Mouse (Mus musculus) bone marrow macrophage, adult 2 months (primary cell): ENCODE results near the gene Relch. TPM values are rescaled to one million over a fixed set of nuclear protein-coding genes. Genes with fewer than 3 reads are reported as not detected.
A peak's percentile ranks its signal among the peaks of the same experiment; 100 is the strongest.

Experiments used
- H3K27ac ChIP-seq: 2 replicates; pipeline ENCODE4 v1.5.1; 2012; ENCODE audit warnings: low read depth, low read length; ENCODE audit not compliant: insufficient read depth
- H3K4me1 ChIP-seq: 2 replicates; pipeline ENCODE4 v1.6.1; 2012; ENCODE audit warnings: low read length; ENCODE audit not compliant: control insufficient read depth, insufficient read depth
- H3K4me3 ChIP-seq: 2 replicates; pipeline ENCODE4 v1.5.1; 2012; ENCODE audit warnings: mild to moderate bottlenecking, low read length, moderate library complexity; ENCODE audit not compliant: insufficient read depth
- CTCF ChIP-seq: IDR thresholded peaks from 2 replicates; pipeline ENCODE4 v1.5.1; 2012; ENCODE audit warnings: low read depth, mild to moderate bottlenecking, low read length, moderate library complexity
- POLR2A ChIP-seq: IDR thresholded peaks from 2 replicates; pipeline ENCODE4 v1.6.1; 2012; ENCODE audit warnings: mild to moderate bottlenecking, low read depth, low read length, borderline replicate concordance
- polyA plus RNA-seq: library from polyadenylated mRNA; stranded (reverse); fragments of >200 nt; gene quantifications from 2 replicates; pipeline ENCODE4 v1.2.4, GENCODE M21; 2012; ENCODE audit not compliant: missing spikeins, insufficient read depth, insufficient read length

The Relch gene
- 37.3 and 39.9 TPM in 2 replicates for polyA plus RNA-seq

- no peak for TF ChIP-seq POLR2A
- TF ChIP-seq CTCF = no peak
- peak within 1 kb of the TSS; percentile 78 for H3K27ac ChIP-seq
- peak within 1 kb of the TSS; percentile 91 for H3K4me3 ChIP-seq
These were observed at the start of gene Relch, which contains the start of gene Pign for GRCm38 (mm10) chr1:105663171-105663961. Relch (plus strand) TSS chr1:105663861. Pign (minus strand) TSS chr1:105663677.

GRCm38 (mm10) chr1:105630481-105630880 lies 33.2 kb upstream of the Relch start:
- no peak overlapping the region for H3K4me3 ChIP-seq
- no peak for TF ChIP-seq CTCF
- no peak for TF ChIP-seq POLR2A
- no peak overlapping the region for H3K27ac ChIP-seq
- H3K4me1 ChIP-seq = no peaks in the 10 kb centered on the region

More at GRCm38 (mm10) chr1:105663171-105663961, at the start of gene Relch, which contains the start of gene Pign:
- H3K4me1 ChIP-seq = peaks cover 14% of the 10 kb centered on the region

DNA sequence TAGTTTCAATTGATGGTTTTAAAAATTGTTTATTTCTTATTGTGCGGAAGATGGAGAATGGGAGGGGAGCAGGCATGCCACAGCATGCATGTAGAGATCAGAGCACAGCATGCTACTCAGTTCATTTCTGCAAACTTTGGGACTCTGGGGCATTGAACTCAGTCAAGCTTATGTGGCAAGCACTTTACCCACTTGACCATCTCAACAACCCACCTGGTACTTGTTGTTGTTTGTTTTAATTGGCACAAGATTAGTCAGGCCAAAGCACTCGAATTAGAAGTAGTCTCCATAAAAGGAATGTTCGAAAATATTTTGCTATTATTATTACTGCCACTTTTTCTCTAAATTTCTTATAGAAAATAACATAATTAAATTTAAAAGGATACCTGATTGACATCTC lies 19.6 kb upstream of the Relch start:
- H3K4me3 ChIP-seq = no peak overlapping the region
- H3K27ac ChIP-seq = no peak overlapping the region
- H3K4me1 ChIP-seq = no peaks in the 10 kb centered on the region
- TF ChIP-seq CTCF (no peak), POLR2A (no peak)

DNA sequence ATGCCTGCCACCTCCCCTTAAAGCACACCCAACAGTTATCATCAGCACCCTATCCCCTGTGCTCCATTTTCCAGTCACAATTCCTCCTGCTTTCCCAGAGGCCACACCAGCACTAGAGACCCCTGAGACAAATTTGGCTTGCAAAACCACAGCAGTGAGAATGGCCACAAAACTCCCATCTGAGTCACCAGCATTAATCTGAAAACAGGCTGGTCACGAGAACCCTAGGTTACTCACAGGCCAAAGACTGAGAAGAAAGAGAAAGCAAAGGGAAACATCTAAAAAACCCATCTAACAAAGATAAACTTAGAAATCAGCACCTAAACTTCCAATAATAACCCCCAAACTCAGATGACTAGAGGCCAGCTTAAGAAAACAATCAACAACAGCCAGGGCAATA lies 13.0 kb upstream of the Relch start:
- no peak overlapping the region for H3K27ac ChIP-seq
- H3K4me3 ChIP-seq = no peak overlapping the region
- TF ChIP-seq POLR2A = no peak
- TF ChIP-seq CTCF = no peak
- H3K4me1 ChIP-seq = peaks cover 2% of the 10 kb centered on the region; the same call in 1 of the 2 replicates

DNA sequence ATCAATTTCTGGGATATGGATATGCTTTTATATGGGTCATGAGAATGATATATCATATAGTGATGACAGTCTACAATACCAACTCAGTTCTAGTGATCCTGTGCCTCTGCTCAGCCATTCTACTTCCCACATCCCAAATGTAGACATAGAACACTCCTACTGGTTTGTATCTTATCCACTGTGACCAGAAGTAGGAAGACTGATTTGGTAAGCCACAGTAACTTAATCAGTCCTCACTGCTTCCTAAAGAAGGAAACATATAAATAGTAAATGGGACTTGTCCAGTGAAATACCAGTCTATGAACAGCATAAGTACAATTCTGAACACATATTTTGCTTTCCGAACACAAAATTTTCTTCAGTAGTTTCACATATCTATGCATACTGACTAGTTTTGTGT lies 9.7 kb upstream of the Relch start:
- peaks cover 2% of the 10 kb centered on the region; the same call in 1 of the 2 replicates for H3K4me1 ChIP-seq
- H3K4me3 ChIP-seq = no peak overlapping the region
- TF ChIP-seq POLR2A (no peak), CTCF (no peak)
- H3K27ac ChIP-seq = no peak overlapping the region

- TF ChIP-seq CTCF (no peak), POLR2A (no peak)
- Histone ChIP-seq H3K27ac (no peak overlapping the region), H3K4me3 (no peak overlapping the region), H3K4me1 (peaks cover 6% of the 10 kb centered on the region)
These were observed 3.6 kb upstream of the Relch start for GRCm38 (mm10) chr1:105660015-105660414.

- peaks cover 14% of the 10 kb centered on the region for H3K4me1 ChIP-seq
- TF ChIP-seq POLR2A (no peak), CTCF (no peak)
- H3K4me3 ChIP-seq = peak overlapping the region; percentile 91
- peak overlapping the region; percentile 78 for H3K27ac ChIP-seq
These were observed 866 bp upstream of the Relch start for GRCm38 (mm10) chr1:105662820-105663170.

DNA sequence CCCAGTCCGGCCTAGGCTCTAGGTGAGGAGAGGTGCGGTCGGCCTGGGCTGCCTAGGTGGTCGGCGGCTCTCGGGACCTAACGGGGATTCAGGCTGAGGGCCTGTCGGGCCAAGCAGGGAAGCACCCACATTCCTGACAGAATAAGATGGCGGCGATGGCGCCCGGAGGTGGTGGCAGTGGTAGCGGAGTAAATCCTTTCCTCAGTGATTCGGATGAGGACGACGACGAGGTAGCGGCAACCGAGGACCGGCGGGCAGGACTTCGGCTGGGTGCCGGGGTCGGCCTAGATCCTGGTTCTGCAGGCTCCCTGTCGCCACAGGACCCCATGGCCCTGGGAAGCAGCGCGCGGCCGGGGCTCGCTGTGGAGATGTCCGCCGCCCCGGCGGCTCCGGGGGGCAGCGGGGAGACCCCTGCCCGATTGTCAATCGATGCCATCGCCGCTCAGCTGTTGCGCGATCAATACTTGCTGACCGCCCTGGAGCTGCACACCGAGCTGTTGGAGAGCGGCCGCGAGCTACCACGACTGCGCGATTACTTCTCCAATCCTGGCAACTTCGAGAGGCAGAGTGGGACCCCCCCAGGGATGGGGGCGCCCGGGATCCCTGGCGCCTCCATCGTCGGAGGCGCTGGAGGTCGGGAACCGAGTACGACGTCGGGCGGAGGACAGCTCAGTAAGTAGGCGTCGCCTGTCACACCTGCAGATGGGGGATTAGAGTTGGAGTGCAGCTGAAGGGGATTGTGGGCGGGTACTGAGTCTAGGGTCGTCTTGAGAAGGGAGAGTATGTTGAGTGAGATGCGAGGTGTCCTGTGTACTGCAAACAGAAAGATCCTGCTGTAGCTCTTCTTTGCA lies 526 bp downstream of the Relch start:
- Histone ChIP-seq H3K27ac (peak overlapping the region; percentile 46), H3K4me3 (peak overlapping the region; percentile 89), H3K4me1 (peaks cover 16% of the 10 kb centered on the region)
- no peak for TF ChIP-seq CTCF
- no peak for TF ChIP-seq POLR2A

DNA sequence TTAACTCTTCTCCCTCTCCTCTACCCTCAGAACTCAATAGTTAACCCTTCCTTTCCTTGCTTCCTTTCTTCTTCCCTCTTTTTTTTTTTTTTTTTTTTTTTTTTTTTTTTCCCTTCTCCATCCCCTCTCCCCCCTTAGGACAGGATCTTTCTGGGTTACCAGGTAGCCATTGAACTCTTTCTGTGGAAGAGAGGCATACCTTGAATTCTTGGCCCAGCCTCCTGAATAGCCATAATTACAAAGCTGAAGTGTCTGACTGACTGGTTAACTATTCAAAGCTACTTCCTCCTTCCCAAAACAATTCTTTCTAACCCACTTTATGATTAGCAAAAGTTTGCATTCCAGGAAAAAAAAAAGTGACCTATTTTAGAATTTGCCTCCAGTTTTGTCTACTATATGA lies 6.0 kb downstream of the Relch start:
- Histone ChIP-seq H3K27ac (no peak overlapping the region), H3K4me1 (peaks cover 13% of the 10 kb centered on the region), H3K4me3 (no peak overlapping the region)
- TF ChIP-seq POLR2A (no peak), CTCF (no peak)

DNA sequence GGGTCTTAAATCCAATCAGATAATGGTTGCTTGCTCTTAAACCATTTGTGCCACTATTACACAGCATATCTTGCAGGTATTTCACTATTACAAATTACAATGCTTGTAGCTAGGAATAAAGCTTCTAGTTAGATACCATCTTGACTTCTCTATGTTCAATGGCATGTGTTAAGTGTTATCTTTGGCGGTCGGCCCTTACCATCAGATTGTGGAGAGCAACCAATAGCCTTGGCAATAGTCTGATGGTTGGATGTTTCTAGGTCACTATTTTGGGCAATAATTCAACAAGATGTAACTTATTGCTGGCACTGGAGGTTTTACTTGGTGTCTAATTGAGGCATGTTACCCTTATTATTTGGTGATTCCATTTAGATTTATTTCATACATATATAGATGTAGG lies 11.1 kb downstream of the Relch start:
- Histone ChIP-seq H3K27ac (no peak overlapping the region), H3K4me3 (no peak overlapping the region), H3K4me1 (peaks cover under 1% of the 10 kb centered on the region)
- TF ChIP-seq CTCF (no peak), POLR2A (no peak)
